Mouse (Mus musculus): ENCODE results near the gene Sprr1a.
A peak's percentile ranks its signal among the peaks of the same experiment; 100 is the strongest.
"Not testable (repeated sequence)": the region's sequence is repeated elsewhere in the genome, so short reads cannot be mapped to it uniquely, and the experiment has no call there.

Sprr1a gene

DNA sequence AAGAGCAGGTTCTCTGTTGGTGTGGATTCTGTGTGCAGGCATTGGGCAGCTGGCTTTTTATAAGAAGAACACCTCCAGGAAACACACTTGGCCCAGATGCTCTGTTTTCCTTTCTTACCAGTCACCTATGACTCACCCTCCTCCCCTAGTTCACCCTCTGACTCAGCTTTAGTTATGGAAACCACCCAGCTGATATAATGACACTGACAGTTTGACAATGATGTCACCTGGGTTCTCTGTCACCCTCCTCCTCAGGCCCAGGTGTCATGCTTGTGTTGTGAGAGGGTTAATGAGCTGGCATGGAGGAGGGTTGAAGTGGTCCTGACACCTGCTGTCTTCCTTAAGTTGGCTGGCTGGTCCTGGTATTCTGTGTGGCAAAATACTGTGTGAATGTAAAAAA lies at the start of gene Sprr1a:
Sprr1a (minus strand) TSS at position 33 of the 400 bp plus-strand sequence.
- DNase-seq (ENCODE audit: low spot score in 2 of 2), result no peak

GRCm38 (mm10) chr3:92534411-92534810 lies 48.7 kb upstream of the Sprr1a start, which contains the start of gene 2310046K23Rik:
Gene 2310046K23Rik (minus strand): TSS chr3:92534511.
- DNase-seq (ENCODE audit: low spot score in 2 of 2), result no peak

- DNase-seq (ENCODE audit: low spot score in 2 of 2), result peak in 1 of 2 experiments; percentile 21
Measured at GRCm38 (mm10) chr3:92512325-92512724, 26.6 kb upstream of the Sprr1a start.

DNA sequence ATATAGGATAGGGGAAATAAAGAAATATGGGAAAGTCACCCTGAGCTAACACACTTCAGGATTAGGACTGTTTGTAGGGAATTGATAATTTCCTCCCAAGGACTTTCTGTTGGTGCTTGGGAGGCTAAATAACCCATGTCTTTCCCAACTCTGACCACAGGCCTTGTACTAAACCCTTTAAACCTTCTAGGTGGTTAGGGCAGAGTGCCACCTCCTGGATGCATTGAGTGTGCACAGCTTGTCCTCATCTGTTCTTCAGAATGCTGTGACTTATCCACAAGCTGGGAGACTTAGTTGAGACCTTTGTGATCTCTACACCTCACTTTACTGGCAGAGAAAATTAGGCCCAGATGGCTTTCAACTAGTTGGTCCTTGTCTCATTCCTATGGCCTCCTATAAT lies 25.1 kb upstream of the Sprr1a start:
- peak; percentile 25 to 30 for DNase-seq (ENCODE audit: low spot score in 2 of 2)

- no peak for DNase-seq (ENCODE audit: low spot score in 2 of 2)
Measured at GRCm38 (mm10) chr3:92508185-92508584, 22.5 kb upstream of the Sprr1a start.

DNA sequence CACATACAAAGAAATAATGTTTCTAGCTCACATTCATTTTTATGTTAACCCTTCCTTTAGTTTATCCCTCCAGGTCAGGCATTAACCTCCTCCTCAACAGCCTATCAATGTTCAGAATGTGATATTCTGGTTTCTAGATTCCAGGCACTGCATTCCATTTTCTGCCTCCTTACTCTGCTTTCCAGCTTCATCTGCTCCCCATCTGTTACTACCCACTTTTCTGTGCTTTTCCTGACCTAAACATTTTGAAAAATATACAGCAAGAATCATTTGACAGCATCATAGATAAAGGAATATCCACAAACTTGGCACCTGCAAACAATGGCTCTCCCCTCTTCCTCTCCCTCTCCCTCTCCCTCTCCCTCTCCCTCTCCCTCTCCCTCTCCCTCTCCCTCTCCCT lies 17.8 kb upstream of the Sprr1a start:
- no peak for DNase-seq (ENCODE audit: low spot score in 2 of 2)

DNA sequence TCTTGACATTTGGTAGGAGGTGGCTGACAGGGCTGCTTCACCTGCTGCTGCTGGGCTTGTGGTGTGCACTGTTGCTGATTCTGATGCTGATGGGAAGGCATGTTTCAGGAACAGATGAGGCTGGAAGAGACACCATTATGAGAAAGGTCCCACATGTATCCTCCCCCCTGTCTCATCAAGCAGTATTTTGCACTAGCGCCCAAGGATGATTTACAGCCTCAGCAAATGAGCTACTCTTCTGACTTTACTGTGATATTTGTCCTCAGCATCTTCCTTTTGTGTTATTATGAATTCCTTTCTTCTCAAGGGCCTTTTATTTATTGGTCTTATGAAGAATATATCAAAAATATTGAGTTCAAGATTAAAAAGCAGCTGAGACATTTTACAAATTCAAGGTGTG lies 14.7 kb upstream of the Sprr1a start, which contains the start of gene Sprr4:
Sprr4 (minus strand) TSS at position 101 of the 400 bp plus-strand sequence.
- no peak for DNase-seq (ENCODE audit: low spot score in 2 of 2)

GRCm38 (mm10) chr3:92490262-92490661 lies 4.6 kb upstream of the Sprr1a start:
- not testable (repeated sequence) for DNase-seq (ENCODE audit: low spot score in 2 of 2)

- no peak for DNase-seq (ENCODE audit: low spot score in 2 of 2)
Measured at GRCm38 (mm10) chr3:92486307-92486706, 612 bp upstream of the Sprr1a start.

GRCm38 (mm10) chr3:92481249-92481648 lies 4.4 kb downstream of the Sprr1a start:
- DNase-seq (ENCODE audit: low spot score in 2 of 2), result not testable (repeated sequence)

DNA sequence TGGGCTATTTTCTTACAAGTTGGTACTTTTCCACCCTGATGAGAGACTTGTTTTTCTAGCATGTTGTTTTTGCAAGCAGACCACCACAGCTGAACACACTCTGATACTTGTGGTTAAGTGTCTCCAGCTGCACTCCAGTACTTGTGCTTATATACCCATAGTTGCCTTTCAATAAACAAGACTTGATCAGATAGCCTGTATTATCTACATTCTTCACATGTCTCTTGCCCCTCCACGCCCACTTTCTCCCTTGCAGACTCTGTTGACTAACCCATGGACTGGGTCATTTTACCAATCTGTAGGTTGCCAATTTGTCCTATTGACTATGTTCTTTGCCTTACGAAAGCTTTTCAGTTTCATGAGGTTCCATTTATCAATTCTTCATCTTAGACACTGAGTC lies 15.6 kb downstream of the Sprr1a start:
- no peak for DNase-seq (ENCODE audit: low spot score in 2 of 2)

GRCm38 (mm10) chr3:92467424-92467823 lies 18.3 kb downstream of the Sprr1a start:
- no peak for DNase-seq (ENCODE audit: low spot score in 2 of 2)

DNA sequence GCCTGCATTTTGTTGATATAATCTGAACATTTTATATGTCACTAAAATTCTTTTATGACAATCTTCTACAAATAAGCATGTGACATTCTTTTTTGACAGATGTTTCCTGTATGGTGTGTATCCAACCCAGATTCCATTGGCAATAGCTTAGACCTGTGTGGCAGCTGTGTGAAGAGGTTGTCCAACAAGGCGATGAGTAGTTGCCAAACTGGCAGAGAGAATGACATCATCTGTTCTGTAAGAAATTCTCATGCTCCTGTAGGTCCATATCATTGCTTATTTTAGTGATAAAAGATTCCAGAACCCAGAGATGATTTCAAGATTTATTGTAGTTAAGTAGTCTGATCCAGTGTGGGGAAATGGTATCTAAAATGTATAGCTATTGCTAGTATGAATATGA lies 19.1 kb downstream of the Sprr1a start:
- no peak for DNase-seq (ENCODE audit: low spot score in 2 of 2)

DNA sequence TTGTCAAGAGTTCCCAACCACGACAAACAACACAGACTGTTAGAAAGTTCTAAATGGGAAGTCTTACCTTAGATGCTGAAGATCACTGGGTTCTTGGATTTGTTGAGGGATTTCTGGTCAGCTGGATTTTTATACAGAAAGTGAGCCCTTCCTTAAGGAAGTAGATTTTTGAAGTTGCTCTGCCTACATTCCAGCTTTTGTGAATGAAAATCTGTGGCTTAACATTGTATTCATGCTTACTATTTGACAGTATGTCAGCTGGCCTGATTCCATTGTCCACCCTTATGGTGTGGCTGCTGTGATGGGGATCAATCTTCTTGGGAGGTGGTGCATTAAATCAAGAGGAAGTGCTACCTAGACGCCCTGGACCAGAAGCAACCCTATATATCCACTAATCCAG lies 27.1 kb downstream of the Sprr1a start, which contains the start of gene Sprr3:
Sprr3 (minus strand) TSS at position 101 of the 400 bp plus-strand sequence.
- no peak for DNase-seq (ENCODE audit: low spot score in 2 of 2)

DNA sequence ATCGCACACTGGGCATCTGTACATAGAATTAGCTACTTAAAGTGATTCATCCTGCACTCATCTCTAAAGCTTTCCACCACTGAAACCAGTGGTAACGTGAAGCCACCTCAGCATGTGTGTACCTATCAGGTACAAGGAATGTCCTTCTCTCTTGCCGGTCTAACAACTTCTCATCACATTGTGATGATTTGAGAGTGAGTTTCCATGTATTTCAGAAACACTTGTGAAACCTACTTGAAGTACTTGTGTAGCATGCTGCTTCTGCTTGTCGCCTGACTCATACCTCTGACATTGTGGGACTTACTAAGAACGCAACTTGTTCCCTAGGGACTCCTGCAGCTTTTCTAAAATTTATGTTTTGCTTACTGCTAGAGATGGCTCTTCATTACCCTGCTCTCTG lies 30.5 kb downstream of the Sprr1a start:
- DNase-seq (ENCODE audit: low spot score in 2 of 2), result no peak

DNA sequence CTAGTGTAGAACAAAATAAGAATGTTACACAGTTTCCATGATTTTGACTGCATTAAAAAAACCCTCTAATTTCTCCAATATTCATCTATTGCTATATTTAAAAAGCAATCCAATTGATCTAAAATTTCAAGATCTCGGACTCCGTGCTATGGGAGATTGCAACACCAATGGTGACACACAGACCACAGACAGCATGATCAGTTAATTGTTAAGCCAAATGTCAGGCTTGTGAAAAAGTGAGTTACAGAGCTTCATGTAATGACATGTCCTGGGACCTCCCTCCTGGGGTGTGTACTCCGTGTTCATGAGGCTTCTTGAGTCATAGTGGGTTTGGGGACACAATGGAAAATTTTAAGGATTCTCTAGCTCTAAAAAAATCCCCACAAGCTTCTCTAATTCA lies 45.5 kb downstream of the Sprr1a start:
- no peak for DNase-seq (ENCODE audit: low spot score in 2 of 2)

DNA sequence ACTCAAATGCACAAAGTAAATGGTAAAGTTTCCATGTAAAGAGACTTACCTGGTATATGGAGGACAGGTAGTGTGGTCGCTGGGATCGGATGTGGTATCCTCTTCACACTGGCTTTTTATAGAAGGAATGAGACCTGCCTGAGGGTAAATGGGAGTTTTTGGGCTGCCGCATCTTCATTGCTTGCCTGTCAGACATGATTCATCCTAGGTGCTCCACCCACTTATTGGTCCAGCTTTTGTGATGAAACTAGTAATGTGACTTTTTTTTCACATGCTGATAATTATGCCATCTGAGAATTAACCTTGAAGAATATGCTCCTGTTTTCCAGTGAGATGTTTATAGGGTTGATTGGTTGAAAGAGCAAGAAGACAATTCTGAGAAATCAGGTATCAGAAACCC lies 47.0 kb downstream of the Sprr1a start, which contains the start of gene Sprr1b:
Sprr1b (minus strand) TSS at position 101 of the 400 bp plus-strand sequence.
- no peak for DNase-seq (ENCODE audit: low spot score in 2 of 2)
